Mouse (Mus musculus) left cerebral cortex, adult 8-10 months (tissue): ENCODE results near the gene Mrgprb3. TPM values are rescaled to one million over a fixed set of nuclear protein-coding genes. Genes with fewer than 3 reads are reported as not detected.

Source experiments
- DNase-seq, 2 experiments: peaks; one replicate each; pipeline ENCODE4 v3.0.0; 2022; ENCODE audit warnings: low spot score in 2 of 2
- total RNA-seq, 4 experiments: library from RNA; stranded (reverse); gene quantifications; 2 replicates each; pipeline ENCODE4 v1.2.4; 2022

Mrgprb3 gene
- not detected for total RNA-seq

- no peak for DNase-seq
Measured at GRCm38 (mm10) chr7:48643711-48644110, at the start of gene Mrgprb3. Gene Mrgprb3 (minus strand): TSS chr7:48643811.

Other genes with a start within 250 kb of the Mrgprb3 start
- gene Mrgprb1, start 187.5 kb downstream of the Mrgprb3 start, total RNA-seq: not detected
- gene Mrgprx2, start 144.5 kb downstream of the Mrgprb3 start, total RNA-seq: not detected
- gene Mrgprb2, start 85.7 kb downstream of the Mrgprb3 start, total RNA-seq: not detected
- gene Zdhhc13, start 145.2 kb upstream of the Mrgprb3 start, total RNA-seq: 10 to 100 TPM; 23.4 to 28.3 (median 25.5) TPM
- under 1 TPM in 2 of 4 experiments, not detected in 2; 0.44 to 0.80 TPM for gene Csrp3, start 204.2 kb upstream of the Mrgprb3 start, total RNA-seq
- under 1 TPM; 0.11 to 0.41 (median 0.20) TPM for gene E2f8, start 237.8 kb upstream of the Mrgprb3 start, total RNA-seq